Mouse (Mus musculus): Measurements from ENCODE around the gene Tes3-ps. TPM values are rescaled to one million over a fixed set of nuclear protein-coding genes. Genes with fewer than 3 reads are reported as not detected.

The Tes3-ps gene
- 1 to 10 TPM; 1.0 to 1.1 TPM for total RNA-seq (2021)
- long read RNA-seq, experiment 1, result 0 reads
- long read RNA-seq, experiment 2, partial matches to known transcripts, result 0 of 2 reads
- long read RNA-seq, experiment 2, other reads (novel, unspliced or antisense), result 0 of 2 reads

DNA sequence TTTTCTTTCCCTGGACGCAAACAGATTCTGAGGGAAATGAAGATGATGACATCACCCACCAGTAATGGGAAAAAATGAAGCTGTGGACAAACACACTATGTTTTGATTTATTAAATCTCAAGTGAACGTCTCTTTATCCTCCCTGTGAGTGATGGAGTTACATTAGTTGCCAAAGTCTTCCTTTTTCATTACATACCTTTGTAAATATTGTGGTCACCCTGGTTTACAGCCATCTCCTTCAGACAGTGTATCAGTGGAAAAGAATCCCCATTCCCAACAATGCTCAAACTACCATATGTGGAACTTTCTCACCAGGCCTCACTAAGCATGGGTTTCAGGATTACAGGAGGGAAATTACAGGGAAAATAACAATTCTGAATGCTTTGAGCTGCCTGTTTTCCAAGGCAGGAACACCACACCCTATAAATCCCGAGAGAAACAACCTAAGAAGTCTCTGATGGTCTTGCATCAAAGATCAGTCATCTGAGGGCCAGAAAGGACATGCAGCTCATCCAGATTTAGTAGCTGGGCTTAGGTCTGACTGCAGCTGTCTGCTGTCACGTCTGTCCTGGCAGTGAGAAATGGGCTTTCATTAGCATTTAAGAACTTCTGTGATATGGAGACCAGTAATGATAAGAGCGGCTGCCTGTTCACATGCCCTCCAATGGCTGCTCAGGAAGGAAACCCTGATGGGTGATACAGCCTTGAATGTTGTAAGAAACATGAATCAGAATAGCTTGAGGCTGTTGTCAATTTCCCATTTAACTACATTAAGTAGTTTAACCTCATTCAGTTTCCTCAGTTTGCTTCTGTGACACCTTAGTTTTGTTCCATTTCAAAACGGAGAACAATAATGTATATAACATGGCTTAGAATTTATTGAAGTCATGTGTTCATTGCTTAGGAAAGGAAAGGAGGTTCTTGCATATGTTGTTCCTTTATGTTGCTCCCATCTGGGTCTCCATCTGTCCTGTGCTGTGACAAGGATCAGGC is at the start of gene Tes3-ps:
Gene Tes3-ps (plus strand): TSS at position 943 of the 993 bp plus-strand sequence.
- DNase-seq (ENCODE audit: low spot score in 2 of 2), result no peak

DNA sequence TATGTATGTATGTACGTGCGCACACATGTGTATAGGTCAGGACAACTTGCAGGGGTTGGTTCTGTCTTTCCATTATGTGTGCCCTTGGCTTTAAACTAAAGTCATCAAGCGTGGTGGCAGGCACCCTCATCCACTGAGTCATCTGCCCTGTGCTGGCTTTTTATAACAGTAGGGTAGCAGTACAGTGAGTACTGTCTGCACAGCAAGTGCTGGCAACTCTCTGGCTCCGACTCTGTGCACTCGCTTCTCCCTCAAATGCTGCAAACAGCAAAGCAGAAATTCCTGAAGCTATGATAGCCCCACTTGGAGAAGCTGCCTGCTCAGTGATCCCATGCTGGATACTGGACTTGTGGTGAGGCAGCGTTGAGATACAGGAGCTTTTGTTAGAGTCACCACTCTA is 48.7 kb upstream of the Tes3-ps start:
- DNase-seq (ENCODE audit: low spot score in 2 of 2), result no peak

DNA sequence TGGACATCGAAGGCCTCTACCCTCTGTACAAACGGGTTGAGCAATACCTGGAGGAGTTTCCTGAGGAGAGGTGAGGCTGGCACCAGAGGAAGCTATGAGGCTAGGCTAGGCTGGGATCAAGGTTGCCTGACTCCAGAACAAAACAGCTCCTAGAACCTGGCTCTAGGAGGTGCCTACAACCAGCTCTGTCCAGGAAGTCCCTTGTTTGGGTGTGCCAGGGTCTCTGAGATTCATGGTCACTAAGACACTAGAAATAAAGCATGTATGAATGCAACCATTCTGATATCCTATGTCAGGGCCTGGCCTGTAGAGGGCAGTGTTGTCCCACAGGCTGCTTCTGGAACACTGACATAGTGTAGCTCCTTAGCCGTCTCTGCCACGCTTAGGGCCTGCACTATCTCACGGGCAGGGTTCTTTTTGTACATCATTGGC is 43.8 kb upstream of the Tes3-ps start:
- peak; percentile 79 to 81 for DNase-seq (ENCODE audit: low spot score in 2 of 2)

DNA sequence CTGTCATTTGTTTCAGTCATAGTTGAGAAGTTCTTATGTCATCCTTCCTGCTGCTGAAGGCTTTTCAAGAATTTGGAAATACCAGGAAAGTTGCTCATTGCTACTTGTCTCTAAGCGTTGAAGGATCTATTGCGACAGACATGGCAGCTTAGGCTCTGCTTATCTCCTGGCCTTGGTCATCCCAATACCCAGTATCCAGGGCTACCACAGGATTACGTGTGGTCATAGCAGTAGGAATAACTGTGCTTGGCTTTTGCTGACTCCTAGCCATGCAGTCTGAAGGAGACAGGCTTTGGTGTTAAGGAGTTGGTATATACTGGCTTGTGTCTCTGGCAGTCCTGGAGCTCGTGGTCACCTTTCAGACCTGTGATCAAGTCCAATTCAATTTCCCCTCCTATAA is 32.8 kb upstream of the Tes3-ps start:
- no peak for DNase-seq (ENCODE audit: low spot score in 2 of 2)

DNA sequence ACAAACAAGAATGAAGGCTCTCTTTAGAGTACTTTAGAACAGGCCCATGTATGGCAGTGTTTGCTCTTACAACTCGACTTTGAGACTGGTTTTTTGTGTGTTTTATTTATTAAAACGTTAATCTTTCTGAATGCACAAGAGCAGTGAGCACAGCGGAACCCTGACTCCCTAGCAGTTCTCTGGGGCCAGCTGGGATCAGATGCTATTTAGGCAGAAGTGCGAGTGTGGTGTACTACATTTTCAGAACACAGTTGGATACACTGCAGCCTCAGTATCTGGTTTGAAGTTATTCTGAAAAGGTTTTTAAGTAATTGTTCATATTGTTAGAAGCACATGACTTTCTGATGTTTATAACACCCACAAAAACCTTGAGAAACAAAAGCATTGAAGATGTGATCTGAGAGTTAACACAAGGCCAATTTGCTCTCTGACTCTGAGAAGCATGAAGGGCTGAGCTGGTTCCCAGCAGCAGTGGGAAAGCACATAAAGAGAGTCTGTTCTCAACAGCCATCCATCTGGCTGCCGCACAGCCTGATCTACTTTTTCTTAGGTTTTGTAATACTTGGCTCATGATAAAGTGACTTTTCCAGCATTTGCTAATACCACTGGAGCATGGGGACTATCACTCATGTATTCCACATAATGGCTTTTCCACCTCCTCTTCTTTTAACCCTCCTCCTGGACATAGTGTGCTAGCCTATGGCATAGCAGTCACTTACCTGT is 32.3 kb upstream of the Tes3-ps start:
- no peak for DNase-seq (ENCODE audit: low spot score in 2 of 2)

DNA sequence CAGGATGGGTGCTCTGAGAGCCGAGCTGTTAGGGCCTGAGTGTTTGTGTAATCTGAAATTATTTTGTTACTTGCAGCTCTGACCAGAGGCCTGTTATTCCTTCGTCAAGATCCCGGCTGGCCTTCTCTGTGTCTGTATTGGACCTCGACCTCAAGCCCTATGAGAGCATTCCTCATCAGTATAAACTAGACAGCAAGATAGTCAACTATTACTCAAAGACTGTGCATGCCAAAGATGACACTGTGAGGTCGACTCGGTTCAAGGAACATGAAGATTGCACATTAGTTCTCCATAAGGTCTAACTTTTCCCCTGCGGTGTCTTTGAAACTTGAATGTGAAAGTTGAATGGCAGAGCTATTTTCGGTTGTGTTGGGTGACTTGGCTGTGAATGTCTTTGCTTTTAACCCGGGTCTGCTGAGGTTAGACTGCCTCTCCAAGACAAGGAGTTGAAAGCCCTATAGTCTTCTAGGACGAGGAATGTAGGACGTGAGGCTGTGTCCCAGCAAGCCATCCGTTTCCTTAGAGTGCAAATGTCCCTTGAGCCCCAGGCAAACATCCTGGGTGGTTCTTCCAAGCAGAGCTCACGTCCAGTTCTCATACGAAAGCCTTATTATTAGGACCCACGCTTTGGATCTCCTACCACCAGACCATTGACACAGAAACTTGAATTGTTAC is 31.5 kb upstream of the Tes3-ps start:
- DNase-seq (ENCODE audit: low spot score in 2 of 2), result peak in 1 of 2 experiments; percentile 32

DNA sequence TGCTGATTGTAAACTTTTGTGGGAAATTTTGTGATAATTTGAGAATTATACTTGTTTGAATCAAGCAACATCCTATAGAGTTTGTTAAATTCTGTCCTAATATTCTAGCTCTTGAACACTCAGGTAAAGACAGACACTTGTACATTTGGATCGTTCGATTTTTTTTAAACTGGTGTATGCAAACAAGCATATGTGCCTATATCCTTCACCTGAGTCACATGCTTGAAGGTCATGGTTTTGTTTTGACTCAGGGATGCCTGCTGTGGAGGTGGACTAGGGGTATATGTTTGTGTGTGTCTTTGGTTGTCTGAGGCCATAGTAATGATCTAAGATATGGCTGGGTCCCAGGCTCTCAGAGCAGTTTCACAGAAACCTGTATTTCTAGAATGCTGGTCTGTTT is 30.2 kb upstream of the Tes3-ps start:
- no peak for DNase-seq (ENCODE audit: low spot score in 2 of 2)

DNA sequence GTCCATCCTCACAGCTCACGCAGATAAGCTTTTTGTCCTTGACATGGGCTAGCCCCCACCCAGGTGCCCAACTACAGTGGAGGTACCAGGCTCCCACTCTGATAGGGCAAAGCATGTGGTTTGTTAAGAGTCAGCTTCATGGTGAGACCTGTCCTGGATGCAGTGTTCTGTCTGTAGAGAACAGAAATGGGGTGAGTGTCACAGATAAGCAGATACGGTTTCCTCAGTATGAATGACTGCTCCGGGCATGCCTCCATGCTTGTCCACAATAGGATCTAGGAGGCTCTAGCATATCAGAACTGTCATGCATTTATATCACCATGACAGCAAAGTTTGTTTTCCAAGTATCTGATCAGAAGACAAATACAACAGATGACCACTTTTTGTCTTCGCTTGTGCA is 27.2 kb upstream of the Tes3-ps start:
- no peak for DNase-seq (ENCODE audit: low spot score in 2 of 2)

DNA sequence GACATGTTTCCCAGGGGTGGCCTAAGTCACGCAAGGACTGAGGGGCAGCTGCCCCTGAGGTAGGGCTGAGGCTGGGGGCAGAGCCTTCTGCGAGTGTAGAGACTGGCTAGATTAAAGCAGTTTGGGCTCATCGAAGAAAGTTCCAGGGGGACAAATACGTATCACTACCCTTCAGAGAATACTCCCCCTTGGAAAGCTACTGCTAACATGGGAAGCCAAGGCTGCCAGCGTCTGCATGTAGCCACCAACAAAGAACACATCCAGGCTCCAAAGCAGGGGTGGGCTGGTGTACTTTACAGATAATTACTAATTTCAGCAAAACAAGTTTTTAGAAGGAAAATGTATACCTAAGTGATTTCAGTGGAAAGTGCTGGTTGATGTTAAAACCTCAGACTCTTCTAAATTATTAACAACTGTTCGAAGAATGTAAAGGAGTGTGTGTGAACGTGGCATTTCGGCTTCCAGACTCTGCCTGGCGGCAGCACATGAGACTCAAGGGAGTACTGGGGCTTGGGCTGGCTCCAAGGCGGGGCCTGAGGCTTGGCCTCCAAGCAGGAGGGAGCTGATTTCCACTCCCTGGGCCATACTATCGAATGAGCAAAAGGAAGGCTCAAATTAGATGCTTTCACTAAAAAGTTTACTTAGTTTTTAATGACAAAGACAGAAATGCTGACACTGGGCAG is 26.6 kb upstream of the Tes3-ps start:
- DNase-seq (ENCODE audit: low spot score in 2 of 2), result peak in 1 of 2 experiments; percentile 53

DNA sequence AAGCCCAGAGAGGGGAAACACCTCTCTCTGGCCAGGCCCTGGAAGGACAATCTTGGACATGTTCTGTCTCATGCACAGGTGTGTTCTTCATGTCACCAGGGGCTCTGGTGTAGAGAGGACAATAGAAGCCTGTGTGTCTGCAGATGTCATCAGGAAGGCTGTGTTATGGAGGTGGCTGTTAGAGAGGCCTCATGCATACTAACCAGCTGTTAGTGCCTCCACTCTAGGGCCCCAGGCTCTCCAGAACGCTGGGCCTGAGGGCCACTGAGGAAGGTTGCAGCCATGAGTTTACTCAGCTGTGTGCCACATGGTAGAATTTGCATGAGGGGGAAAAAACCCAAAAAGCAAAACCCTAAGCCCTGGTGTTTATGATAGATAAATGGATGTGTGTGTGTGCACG is 25.5 kb upstream of the Tes3-ps start:
- no peak for DNase-seq (ENCODE audit: low spot score in 2 of 2)

DNA sequence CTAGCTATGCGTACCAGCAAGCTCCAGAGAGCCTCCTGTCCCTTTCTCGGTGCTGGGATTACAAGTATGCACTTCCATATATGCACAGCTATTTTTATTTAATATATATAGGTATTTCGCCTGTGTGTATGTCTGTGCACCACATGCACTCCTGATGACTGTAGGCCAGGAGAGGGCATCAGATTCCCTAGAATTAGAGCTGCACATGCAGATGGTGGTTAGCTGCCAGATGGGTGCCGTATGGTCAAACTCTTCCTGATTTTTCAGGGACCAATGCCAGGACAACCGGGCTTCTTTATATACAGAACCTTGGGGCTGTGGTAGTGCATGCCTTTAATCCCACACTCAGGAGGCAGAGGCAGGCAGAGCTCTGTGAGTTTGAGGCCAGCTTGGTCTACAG is 24.1 kb upstream of the Tes3-ps start:
- no peak for DNase-seq (ENCODE audit: low spot score in 2 of 2)

DNA sequence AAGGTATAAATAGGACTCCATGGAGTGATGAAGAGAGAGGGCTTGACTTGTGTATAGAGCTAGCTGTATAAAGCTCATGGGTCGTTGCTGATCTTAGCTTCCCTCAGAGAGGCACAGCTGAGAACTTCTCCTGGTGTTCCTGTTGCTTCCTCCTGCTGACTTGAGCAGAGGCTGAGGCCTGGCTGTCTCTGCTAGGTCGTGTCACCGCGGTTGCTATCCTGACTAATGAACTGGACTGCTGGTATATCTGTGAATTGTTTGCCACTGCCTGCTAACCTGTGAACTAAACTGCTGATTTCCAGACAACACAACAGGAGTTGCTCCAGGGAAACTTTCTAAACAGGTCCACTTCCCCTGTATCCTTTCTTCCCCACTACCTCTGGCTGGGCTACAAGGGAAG is 22.8 kb upstream of the Tes3-ps start:
- no peak for DNase-seq (ENCODE audit: low spot score in 2 of 2)

DNA sequence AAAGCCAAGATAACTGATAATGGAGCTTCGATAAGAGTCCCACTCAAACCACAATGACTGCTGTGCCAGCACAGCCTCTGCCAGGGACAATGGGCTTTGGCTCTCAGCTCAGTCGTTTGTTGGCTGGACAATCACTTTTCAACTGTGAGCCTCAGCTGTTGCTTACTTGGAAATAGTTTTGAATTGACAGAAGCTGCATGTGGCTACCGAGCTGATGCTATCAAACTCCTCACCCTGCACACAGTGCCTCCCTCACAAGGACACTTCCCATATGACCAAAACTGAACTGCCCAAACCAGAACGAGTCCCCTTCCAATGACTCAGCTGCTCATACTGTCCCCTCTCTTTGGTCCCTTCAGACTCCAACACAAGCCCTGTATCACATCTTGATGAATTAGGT is 22.3 kb upstream of the Tes3-ps start:
- no peak for DNase-seq (ENCODE audit: low spot score in 2 of 2)

DNA sequence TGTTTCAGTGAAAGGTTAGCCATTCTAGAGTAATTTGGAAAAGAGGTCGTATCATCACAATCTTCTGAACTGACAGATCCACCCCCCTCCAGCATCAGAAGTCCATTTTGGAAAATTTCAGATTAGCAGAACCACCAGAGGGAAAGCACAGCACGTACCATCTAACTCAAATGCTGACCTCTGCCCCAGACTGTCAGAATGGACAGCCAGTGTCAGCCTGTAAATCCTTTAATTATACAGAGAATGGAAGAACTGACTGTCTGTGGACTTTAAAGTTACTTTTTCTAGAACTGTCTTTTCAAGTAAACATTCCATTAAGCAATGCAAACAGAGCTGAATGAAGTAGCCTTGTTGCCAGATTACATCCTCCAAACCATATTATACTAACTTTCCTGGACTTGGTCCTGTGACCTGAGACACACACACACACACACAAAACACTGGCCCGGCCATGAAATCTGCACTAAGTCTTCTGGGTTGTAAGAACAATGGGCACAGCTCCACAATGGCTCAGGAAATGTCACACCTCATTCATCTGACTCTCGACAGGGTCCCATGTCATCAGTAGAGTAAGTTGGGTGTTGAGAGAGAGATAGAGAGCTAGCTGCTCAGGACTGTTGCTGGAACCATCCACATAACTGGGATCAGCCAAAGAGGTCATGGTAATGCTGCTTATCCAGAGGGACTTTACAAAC is 21.0 kb upstream of the Tes3-ps start:
- no peak for DNase-seq (ENCODE audit: low spot score in 2 of 2)

DNA sequence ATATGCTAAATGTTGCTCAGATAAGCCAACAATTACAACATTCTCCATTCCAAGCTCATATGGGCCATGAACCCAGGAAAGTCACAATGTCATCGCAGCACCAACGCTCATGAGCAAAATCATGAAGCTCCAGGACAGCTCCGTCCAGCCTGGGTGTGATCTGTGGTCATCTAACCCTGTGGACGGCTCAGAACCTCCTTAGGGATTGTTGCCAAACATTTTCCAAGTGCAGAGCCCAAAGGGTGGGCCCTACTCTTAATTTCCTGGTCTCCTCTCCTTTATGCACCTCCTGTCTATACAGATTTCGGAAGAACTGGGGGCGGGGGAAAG is 20.5 kb upstream of the Tes3-ps start:
- DNase-seq (ENCODE audit: low spot score in 2 of 2), result no peak

DNA sequence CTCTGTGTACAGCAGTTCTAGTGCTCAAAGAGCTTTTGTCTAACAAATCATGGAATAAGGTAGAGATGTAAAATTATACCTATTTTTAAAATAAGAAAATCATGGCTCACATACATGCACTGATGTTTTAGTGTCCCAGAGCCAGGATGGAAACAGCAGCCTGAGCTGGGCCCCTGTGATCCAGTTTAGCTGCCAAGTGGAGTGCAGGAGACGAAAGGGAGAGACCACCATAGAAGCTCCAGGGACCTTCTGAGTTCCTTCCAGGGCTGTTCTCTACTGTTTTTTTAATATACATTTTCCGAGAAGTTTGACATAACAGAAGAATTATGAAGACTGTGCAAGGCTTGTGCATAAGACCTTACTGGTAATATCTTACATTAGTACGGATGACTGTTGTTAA is 15.2 kb upstream of the Tes3-ps start:
- DNase-seq (ENCODE audit: low spot score in 2 of 2), result no peak

DNA sequence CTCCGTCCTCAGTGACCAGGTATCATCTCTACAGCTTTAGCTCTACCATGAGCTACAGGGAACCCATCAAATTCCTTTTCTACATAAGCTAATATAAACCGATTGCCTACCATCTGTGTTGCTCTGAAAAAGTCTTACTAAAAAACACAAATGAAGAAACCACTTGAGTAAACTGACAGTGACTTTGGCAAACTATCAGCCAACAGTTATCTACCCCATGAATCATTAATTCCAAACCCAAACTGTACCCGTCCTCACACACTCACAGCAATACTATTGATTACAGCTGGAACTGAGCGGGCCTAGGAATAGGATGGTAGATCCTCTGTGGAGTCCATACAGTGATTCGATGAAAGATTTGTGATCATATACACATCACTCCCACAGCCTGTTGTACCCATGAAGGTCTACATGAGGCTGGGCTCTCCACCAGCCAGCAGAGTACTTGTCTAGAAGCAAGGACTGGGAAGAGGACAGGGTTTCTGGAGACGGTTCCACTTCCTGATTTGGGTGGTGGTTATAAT is 14.2 kb upstream of the Tes3-ps start:
- no peak for DNase-seq (ENCODE audit: low spot score in 2 of 2)

DNA sequence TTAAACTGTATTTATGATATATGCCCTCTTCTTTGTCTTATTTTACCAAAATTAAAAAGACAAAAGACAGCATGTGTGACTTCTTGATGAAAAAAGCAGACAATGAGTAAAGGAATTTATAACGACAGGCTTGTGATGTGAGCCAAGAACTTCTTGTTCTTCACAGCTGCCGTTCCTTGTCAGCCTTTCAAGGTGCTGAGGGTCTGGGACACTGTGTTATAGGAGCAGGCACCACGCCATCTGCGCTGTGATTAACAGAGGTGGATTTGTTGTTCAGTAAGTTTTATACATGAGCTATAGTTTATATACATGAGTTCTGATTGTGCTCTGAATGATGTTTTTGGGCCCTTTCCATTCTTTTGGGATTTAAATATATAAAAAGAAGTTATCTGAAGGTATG is 13.7 kb upstream of the Tes3-ps start:
- DNase-seq (ENCODE audit: low spot score in 2 of 2), result no peak

DNA sequence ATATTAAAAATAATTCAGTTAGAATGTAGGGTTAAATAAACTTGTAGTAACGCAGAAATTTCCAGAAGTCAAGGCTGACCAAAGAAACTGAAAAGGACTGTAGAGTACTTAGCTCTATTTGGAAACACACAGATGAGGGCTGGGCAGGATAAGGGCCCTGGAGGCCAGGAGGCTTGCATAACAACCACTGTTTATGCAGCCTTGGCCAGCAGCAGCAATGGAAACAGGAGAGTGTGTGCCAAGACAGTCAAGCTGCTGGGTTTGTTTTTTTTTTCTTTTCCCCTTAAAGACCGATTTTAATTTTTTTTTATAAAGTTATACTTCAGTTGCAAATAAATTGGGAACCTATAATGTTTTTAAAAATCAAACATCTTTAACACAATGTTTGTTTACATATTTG is 13.1 kb upstream of the Tes3-ps start:
- DNase-seq (ENCODE audit: low spot score in 2 of 2), result peak; percentile 46 to 49

DNA sequence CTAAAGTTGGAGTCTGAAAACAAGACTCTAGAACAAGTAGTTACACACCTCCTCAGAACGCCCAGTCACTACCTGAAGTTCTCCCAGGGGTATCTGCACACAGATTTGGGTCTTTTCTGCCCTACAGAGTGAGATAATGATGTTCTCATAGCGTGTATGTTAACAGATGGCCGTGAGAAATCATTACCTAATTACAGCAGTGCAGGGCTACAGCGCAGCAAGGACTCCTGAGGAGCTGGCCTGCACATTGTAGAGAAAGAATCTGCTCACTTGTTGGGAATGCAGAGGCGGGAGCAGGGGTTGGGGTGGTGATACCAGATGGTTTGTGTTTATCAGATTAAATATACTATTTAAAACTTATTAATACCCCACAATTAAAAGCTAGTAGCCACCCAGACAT is 12.6 kb upstream of the Tes3-ps start:
- DNase-seq (ENCODE audit: low spot score in 2 of 2), result no peak
